Mouse (Mus musculus) gastrocnemius, postnatal 10 days (tissue): ENCODE measurements around the gene Trim46. TPM values are rescaled to one million over a fixed set of nuclear protein-coding genes. Genes with fewer than 3 reads are reported as not detected.

Experiments used
- DNase-seq: peaks from one replicate; pipeline ENCODE4 v3.0.0; 2021; ENCODE audit warnings: mixed read lengths
- long read RNA-seq, 2 experiments: library from polyadenylated mRNA; stranded (forward); transcript quantifications; one replicate each; pipeline ENCODE4 v2.0.0; 2021
- total RNA-seq, 2 experiments: library from RNA; stranded (reverse); gene quantifications; 2 replicates each; pipeline ENCODE4 v1.2.3; 2021

Trim46 gene
- total RNA-seq: under 1 TPM; 0.70 to 0.86 TPM
- long read RNA-seq, experiment 1, partial matches to known transcripts: 1 of 1 reads
- long read RNA-seq, experiment 1, other reads (novel, unspliced or antisense): 0 of 1 reads
- long read RNA-seq, experiment 2: 0 reads

- peak; percentile 87 for DNase-seq
Measured at GRCm38 (mm10) chr3:89246261-89247100, at the start of gene Trim46. Gene Trim46, minus strand, starts transcription at chr3:89246309.

- no peak for DNase-seq
Measured at GRCm38 (mm10) chr3:89295685-89296230, 49.6 kb upstream of the Trim46 start.

- no peak for DNase-seq
Measured at GRCm38 (mm10) chr3:89294195-89294594, 48.1 kb upstream of the Trim46 start.

GRCm38 (mm10) chr3:89293247-89293918, 47.3 kb upstream of the Trim46 start:
- no peak for DNase-seq

GRCm38 (mm10) chr3:89292303-89292702, 46.2 kb upstream of the Trim46 start:
- no peak for DNase-seq

GRCm38 (mm10) chr3:89291874-89292273, 45.8 kb upstream of the Trim46 start:
- DNase-seq: no peak

- peak; percentile 36 for DNase-seq
Measured at GRCm38 (mm10) chr3:89288503-89288928, 42.4 kb upstream of the Trim46 start.

GRCm38 (mm10) chr3:89287286-89287685, 41.2 kb upstream of the Trim46 start:
- DNase-seq: no peak

GRCm38 (mm10) chr3:89285526-89285925, 39.4 kb upstream of the Trim46 start:
- DNase-seq: no peak

GRCm38 (mm10) chr3:89284261-89284660, 38.2 kb upstream of the Trim46 start:
- no peak for DNase-seq

- no peak for DNase-seq
Measured at GRCm38 (mm10) chr3:89282291-89282643, 36.2 kb upstream of the Trim46 start.

- peak; percentile 88 for DNase-seq
Measured at GRCm38 (mm10) chr3:89281579-89282290, 35.6 kb upstream of the Trim46 start.

- peak; percentile 46 for DNase-seq
Measured at GRCm38 (mm10) chr3:89280606-89281511, 34.8 kb upstream of the Trim46 start, which contains the start of gene Efna1. Gene Efna1, minus strand, starts transcription at chr3:89281142.

- no peak for DNase-seq
Measured at GRCm38 (mm10) chr3:89280050-89280605, 34.0 kb upstream of the Trim46 start.

GRCm38 (mm10) chr3:89279153-89279890, 33.2 kb upstream of the Trim46 start:
- peak; percentile 82 for DNase-seq

- no peak for DNase-seq
Measured at GRCm38 (mm10) chr3:89278643-89279042, 32.5 kb upstream of the Trim46 start.

GRCm38 (mm10) chr3:89278107-89278506, 32.0 kb upstream of the Trim46 start:
- DNase-seq: no peak

- no peak for DNase-seq
Measured at GRCm38 (mm10) chr3:89277281-89278021, 31.3 kb upstream of the Trim46 start.

- no peak for DNase-seq
Measured at GRCm38 (mm10) chr3:89276061-89276460, 30.0 kb upstream of the Trim46 start.
